Mouse (Mus musculus) megakaryocyte progenitor cell, adult 5-6 weeks (primary cell): Measurements from ENCODE around the gene Elob. TPM values are rescaled to one million over a fixed set of nuclear protein-coding genes. Genes with fewer than 3 reads are reported as not detected.

ENCODE experiments used
- ATAC-seq: replicated peaks from 2 replicates; pipeline ENCODE4 v1.8.0; 2016; ENCODE audit warnings: mild to moderate bottlenecking, moderate TSS enrichment, inconsistent platforms; ENCODE audit not compliant: poor library complexity
- total RNA-seq, 2 experiments: library from RNA; stranded (forward) in 1 of 2; stranded (reverse) in 1 of 2; fragments of 157-497, 149-512 nt in 1 of 2; fragments of 200-1000 nt in 1 of 2; gene quantifications; 2 replicates each; pipeline versions ENCODE4 v1.2.3 to v1.2.4; 2015 to 2017

The Elob gene
- total RNA-seq, 2 experiments from 2014 or later = 108 to 312 TPM

DNA sequence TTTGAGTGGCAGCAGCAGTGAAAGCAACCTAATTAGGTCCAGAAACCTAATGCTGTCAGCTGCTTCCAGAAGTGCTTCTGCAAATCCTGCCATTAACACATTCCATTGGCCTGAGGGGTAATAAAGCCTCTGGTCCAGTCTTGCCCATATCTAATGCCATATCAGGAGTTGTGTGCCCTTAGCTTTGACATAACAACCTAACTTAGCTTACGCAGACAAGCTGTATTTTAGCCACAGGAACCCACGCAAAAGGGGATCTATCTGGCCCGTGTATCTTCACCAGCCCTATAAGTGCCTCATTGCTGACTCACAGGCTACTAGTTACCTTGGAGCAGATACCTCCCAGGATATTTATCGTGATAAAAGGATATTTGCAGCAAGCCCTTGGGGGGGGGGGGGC, 3.3 kb downstream of the Elob start:
- no peak for ATAC-seq

DNA sequence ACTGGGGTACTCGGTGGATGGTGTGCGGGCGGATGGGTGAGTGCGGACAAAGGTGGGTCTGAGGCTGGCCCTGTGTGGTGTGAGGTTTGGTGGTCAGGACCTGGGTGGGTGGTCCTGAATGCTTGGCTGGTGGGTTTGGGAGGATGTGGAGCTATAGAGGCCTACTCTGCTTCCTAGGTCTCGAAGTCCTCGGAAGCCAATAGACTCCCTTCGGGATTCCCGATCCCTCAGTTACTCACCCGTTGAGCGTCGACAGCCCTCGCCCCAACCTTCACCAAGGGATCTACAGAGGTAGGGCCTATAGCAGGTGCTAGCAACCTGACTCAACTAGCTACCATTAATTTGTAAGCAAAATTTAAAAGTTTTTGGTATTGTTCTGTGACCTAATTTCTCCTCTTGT, 5.3 kb downstream of the Elob start:
- ATAC-seq = no peak

GRCm38 (mm10) chr17:23823018-23823417, 5.9 kb downstream of the Elob start:
- ATAC-seq = no peak

DNA sequence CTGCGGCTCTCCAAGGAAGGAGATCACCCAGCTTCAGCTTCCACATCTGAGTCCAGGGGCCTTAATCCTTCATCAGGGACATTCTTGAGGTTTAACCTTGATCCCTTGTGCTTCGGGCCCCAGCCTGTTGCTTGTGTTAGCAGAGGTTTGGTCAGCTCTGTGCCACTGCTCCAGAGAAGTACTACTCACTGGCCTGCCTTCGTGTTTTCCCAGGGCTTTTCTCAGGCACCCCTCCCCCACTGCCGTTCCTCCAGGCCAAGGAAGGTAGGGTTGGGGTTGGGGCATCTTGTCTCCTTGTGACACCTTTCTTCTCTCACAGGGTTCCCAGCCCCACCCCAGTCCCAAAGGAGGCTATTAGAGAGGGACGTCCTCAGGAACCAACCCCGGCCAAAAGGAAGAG, 6.8 kb downstream of the Elob start:
- no peak for ATAC-seq

GRCm38 (mm10) chr17:23820731-23821130, 8.2 kb downstream of the Elob start:
- no peak for ATAC-seq

DNA sequence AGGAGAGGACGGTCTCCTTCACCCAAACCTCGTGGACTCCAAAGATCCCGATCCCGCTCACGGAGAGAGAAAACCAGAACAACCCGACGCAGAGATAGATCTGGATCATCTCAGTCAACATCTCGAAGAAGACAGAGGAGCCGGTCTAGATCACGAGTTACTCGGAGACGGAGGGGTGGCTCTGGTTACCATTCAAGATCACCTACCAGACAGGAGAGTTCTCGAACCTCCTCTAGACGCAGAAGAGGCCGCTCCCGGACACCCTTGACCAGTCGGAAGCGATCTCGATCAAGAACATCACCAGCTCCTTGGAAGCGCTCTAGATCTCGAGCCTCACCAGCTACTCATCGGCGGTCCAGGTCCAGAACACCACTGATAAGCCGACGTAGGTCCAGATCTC, 9.7 kb downstream of the Elob start:
- ATAC-seq = no peak

GRCm38 (mm10) chr17:23818579-23818978, 10.4 kb downstream of the Elob start:
- no peak for ATAC-seq

- ATAC-seq = no peak
Observed at GRCm38 (mm10) chr17:23815641-23816040, 13.3 kb downstream of the Elob start.

DNA sequence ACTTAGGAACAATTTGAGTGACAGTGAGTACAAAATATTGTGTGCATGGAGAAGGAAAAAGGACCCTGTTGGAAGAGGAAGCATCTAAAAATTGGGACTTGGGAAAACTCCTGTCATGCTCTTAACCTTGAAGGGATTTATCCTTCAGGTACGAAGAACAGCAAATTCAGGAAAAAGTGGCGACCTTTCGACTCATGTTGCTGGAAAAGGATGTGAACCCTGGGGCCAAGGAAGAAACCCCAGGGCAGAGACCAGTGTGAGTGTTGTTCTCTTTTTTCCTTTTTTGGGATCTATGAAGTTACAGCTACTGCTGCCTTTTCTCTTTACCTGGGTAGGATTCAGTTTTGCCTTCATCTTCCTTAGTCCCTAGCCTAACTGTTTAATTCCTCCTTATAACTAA, 21.0 kb downstream of the Elob start:
- ATAC-seq = no peak

DNA sequence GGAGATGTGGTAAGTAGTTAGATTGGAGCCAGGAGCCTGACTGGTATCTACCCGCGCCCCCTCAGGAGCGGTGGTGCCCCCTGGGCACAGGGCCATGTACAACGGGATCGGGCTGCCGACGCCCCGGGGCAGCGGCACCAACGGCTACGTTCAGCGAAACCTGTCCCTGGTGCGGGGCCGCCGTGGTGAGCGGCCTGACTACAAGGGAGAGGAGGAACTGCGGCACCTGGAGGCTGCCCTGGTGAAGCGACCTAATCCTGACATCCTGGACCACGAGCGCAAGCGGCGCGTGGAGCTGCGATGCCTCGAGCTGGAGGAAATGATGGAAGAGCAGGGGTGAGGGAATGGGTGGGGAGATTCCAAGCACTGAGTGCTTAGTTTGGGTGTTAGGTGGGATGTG, 22.1 kb downstream of the Elob start:
- peak; percentile 7 for ATAC-seq

DNA sequence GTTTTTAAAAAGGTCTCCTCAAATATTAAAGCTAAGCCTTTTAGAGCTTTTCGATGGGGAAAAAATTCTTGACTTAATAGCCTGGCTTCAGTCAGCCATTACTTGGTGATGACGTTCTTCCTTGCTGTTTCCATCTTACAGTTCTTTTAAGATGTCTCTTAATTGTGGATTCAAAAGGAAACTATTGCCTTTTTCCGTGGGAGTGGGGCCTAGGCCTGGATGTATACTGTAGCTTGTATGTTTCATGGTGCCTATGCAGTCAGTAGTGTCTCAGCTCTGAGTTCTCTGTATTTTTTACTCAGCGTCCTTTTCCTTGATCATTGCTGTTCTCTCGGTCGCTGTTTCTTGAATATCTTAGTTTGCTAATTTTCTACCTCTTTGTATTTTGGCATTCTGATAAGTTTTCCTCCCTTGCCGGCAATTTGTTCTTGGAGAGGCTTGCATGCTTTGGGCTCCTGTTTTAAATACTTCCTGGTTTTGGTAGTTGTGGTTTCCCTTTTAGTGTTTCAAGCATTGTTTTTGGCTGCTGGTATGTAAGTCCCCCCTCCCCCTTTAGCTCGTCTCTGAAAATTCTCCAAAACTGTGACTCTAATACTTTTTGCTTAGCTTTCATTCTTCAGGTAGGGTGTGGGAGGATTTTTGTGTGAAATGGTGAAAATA, 24.4 kb downstream of the Elob start:
- ATAC-seq = no peak

- peak; percentile 41 for ATAC-seq
Observed at GRCm38 (mm10) chr17:23803366-23804041, 25.4 kb downstream of the Elob start.

GRCm38 (mm10) chr17:23802746-23803365, 26.1 kb downstream of the Elob start:
- ATAC-seq = peak; percentile 90

- no peak for ATAC-seq
Observed at GRCm38 (mm10) chr17:23801627-23802026, 27.3 kb downstream of the Elob start.

DNA sequence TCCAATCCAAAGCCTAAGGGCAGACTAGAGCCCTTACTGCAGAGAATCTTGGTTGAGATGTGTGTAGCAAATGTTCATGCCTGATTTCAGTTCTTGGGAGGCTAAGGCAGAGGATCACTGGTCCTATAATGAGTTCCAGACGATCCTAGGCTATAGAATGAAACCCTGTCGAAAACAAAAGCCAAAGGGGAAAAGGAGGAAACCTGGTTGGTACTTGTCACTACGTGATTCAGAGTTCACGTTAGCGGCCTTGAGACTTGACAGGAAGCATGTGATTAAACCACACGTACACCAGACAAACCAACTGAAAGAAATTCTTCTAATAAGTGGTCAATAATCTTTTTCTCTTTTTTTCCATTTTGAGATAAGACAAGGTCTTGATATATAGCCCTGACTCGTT, 31.6 kb downstream of the Elob start:
- peak; percentile 46 for ATAC-seq

- ATAC-seq = no peak
Observed at GRCm38 (mm10) chr17:23795323-23795722, 33.6 kb downstream of the Elob start.

GRCm38 (mm10) chr17:23791079-23791357, 37.9 kb downstream of the Elob start:
- peak; percentile 6; the same call in 1 of the 2 replicates for ATAC-seq

- peak; percentile 70 for ATAC-seq
Observed at GRCm38 (mm10) chr17:23790269-23791078, 38.5 kb downstream of the Elob start, which contains the start of gene Srrm2. Gene Srrm2 (plus strand): TSS chr17:23790532.

DNA sequence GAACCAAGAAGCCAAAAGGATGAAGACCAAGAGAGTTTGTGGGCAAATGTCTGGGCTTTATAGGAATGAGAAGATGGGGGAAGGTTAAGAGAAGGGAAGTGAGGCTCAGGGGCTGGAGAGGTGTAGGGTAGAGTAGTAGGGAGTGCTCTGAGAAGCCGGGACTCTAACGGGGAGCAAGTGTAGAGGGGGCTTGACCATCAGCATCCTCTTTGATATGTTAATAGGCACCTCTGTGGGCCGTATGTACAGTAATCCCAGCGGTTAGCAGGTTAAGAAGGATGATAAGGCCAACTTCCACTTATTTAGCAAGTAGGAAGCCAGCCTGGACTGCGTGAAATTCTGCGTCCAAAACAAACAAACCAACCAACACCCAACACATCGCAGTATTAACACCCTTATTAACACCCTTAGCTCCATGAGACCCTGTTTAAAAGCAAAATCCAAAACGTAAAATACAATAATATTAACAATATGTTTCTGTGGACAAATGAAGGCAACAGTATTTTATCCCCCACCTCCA, 39.1 kb downstream of the Elob start:
- ATAC-seq = no peak

- no peak for ATAC-seq
Observed at GRCm38 (mm10) chr17:23788973-23789372, 40.0 kb downstream of the Elob start.

DNA sequence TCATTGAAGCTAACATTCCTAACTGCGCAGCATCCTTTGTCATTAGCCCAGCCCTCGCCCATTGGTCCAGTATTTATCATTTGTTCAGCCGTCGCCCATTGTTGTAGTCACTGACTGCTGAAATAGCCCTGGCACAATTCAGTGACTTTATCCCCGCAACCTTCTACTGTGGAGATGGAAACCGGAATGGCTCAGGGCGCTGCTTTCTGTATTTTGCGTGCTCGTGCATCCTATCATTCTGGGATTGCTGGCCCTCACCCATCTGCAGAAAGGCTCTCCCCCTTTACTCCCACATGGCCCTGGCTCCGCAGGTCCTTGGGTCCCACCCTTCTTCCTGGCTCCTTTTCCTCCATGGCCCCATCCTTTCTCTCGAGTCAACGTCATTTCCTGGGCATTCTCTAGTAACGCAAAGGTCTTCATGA, 42.4 kb downstream of the Elob start:
- ATAC-seq = no peak
